Mouse (Mus musculus) myocyte (in vitro differentiated cells): ENCODE results near the gene Cdh1. TPM values are rescaled to one million over a fixed set of nuclear protein-coding genes. Genes with fewer than 3 reads are reported as not detected.
"Not testable (repeated sequence)": the region's sequence is repeated elsewhere in the genome, so short reads cannot be mapped to it uniquely, and the experiment has no call there.

Experiments
- H3K27me3 ChIP-seq: one replicate; pipeline ENCODE4 v1.6.1; 2011; ENCODE audit not compliant: control insufficient read depth, insufficient read depth, insufficient read length
- H3K36me3 ChIP-seq: one replicate; pipeline ENCODE4 v1.6.1; 2011; ENCODE audit not compliant: control insufficient read depth, insufficient read depth
- H3K4me2 ChIP-seq: one replicate; pipeline ENCODE4 v1.6.1; 2011; ENCODE audit warnings: low read depth, control low read depth
- H3K4me3 ChIP-seq: one replicate; pipeline ENCODE4 v1.5.1; 2011; ENCODE audit warnings: mild to moderate bottlenecking, control low read depth, moderate library complexity
- H3K79me2 ChIP-seq: one replicate; pipeline ENCODE4 v1.6.1; 2011; ENCODE audit not compliant: control insufficient read depth, insufficient read depth
- H3ac ChIP-seq: one replicate; pipeline ENCODE4 v1.6.1; 2011; ENCODE audit not compliant: control insufficient read depth, insufficient read length
- CEBPB ChIP-seq: IDR thresholded peaks from 2 replicates; pipeline ENCODE4 v1.6.1; 2011; ENCODE audit warnings: mild to moderate bottlenecking, moderate library complexity; ENCODE audit not compliant: poor library complexity, insufficient read depth, severe bottlenecking
- E2F4 ChIP-seq: IDR thresholded peaks from one replicate; pipeline ENCODE4 v1.6.1; 2011; ENCODE audit warnings: mild to moderate bottlenecking, control low read depth, moderate library complexity; ENCODE audit not compliant: insufficient read depth
- MAX ChIP-seq: IDR thresholded peaks from one replicate; pipeline ENCODE4 v1.6.1; 2011; ENCODE audit warnings: low read depth, mild to moderate bottlenecking, control low read depth
- MYOD1 ChIP-seq, 3 experiments: IDR thresholded peaks; one replicate each; pipeline ENCODE4 v1.6.1; 2011; ENCODE audit warnings: control low read depth in 2 of 3, low read depth in 2 of 3, mild to moderate bottlenecking in 2 of 3, moderate library complexity in 1 of 3; ENCODE audit not compliant: insufficient read length in 2 of 3, control insufficient read depth in 1 of 3
- MYOG ChIP-seq, 3 experiments: IDR thresholded peaks; one replicate each; pipeline ENCODE4 v1.6.1; 2011; ENCODE audit warnings: control low read depth in 2 of 3, low read depth in 2 of 3, mild to moderate bottlenecking in 2 of 3; ENCODE audit not compliant: insufficient read length in 2 of 3, control insufficient read depth in 1 of 3, insufficient read depth in 1 of 3
- POLR2A ChIP-seq: IDR thresholded peaks from one replicate; pipeline ENCODE4 v1.6.1; 2011; ENCODE audit warnings: low read depth, mild to moderate bottlenecking, control low read depth, moderate library complexity; ENCODE audit not compliant: insufficient read length
- POLR2AphosphoS2 ChIP-seq: IDR thresholded peaks from one replicate; pipeline ENCODE4 v1.6.1; 2011; ENCODE audit warnings: low read depth, control low read depth; ENCODE audit not compliant: insufficient read length
- REST ChIP-seq: IDR thresholded peaks from one replicate; pipeline ENCODE4 v1.6.1; 2011; ENCODE audit warnings: mild to moderate bottlenecking, control low read depth, moderate library complexity; ENCODE audit not compliant: insufficient read depth, insufficient read length
- SRF ChIP-seq: IDR thresholded peaks from one replicate; pipeline ENCODE4 v1.6.1; 2011; ENCODE audit warnings: low read depth; ENCODE audit not compliant: control insufficient read depth, insufficient read length
- TCF12 ChIP-seq: IDR thresholded peaks from one replicate; pipeline ENCODE4 v1.6.1; 2011; ENCODE audit warnings: mild to moderate bottlenecking, control low read depth; ENCODE audit not compliant: poor library complexity, insufficient read depth, severe bottlenecking
- TCF3 ChIP-seq: IDR thresholded peaks from one replicate; pipeline ENCODE4 v1.6.1; 2011; ENCODE audit warnings: low read depth, control low read depth; ENCODE audit not compliant: insufficient read length
- USF1 ChIP-seq: IDR thresholded peaks from one replicate; pipeline ENCODE4 v1.6.1; 2011; ENCODE audit warnings: low read depth, mild to moderate bottlenecking, control low read depth, moderate library complexity
- polyA plus RNA-seq: library from polyadenylated mRNA; unstranded; fragments of >200 nt; fragmentation: generic; extraction: Trizol; gene quantifications from one replicate; pipeline ENCODE4 v1.2.1, GENCODE M21; 2012; ENCODE audit warnings: missing spikeins

The Cdh1 gene
- polyA plus RNA-seq, 1 experiment, result 0.11 TPM

DNA sequence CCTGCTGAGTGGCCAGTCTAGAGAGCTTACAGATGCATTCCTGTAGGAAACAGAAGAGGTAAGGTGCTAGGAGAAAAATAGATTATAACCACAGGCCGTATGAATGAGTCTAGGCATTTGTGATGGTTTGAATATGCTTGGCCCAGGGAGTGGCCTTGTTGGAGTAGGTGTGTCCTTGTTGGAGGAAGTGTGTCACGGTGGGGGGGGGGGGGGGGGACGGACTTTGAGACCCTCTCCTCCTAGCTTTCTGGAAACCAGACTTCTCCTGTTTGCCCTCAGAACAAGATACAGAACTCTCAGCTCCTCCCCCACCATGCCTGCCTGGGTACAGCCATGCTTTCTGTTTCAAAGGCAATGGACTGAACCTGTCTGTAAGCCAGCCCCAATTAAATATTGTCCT is 10.7 kb upstream of the Cdh1 start:
- no peak overlapping the region for H3ac ChIP-seq
- no peak overlapping the region for H3K4me2 ChIP-seq
- no peaks in the 10 kb centered on the region for H3K36me3 ChIP-seq
- no peak overlapping the region for H3K4me3 ChIP-seq
- TF ChIP-seq TCF12 (no peak), SRF (no peak), USF1 (no peak), POLR2A (no peak), POLR2AphosphoS2 (no peak), E2F4 (no peak), TCF3 (no peak), CEBPB (no peak), MYOD1 (IDR thresholded peaks at IDR 0.05; ENCODE audit: control insufficient read depth in 1 of 3, insufficient read length in 2 of 3, low read depth in 2 of 3) (no peak), MYOG (IDR thresholded peaks at IDR 0.05; ENCODE audit: control insufficient read depth in 1 of 3, insufficient read depth in 1 of 3, insufficient read length in 2 of 3, low read depth in 2 of 3) (no peak)
- H3K79me2 ChIP-seq, result no peaks in the 10 kb centered on the region
- H3K27me3 ChIP-seq, result no peaks in the 10 kb centered on the region

DNA sequence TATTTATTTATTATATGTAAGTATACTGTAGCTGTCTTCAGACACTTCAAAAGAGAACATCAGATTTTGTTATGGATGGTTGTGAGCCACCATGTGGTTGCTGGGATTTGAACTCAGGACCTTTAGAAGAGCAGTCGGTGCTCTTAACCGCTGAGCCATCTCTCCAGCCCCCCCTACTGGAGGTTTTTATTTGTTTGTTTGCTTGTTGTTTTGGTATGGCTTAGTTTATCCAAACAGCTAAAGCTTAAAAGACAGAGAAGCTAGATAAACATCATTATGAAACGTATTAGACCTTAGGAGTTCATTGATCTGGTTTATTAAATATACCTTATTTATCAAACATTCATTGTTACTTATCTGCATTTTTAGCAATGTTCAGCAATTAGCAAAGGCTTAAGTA is 7.5 kb upstream of the Cdh1 start:
- not testable (repeated sequence) for H3K27me3 ChIP-seq, H3ac ChIP-seq, H3K4me2 ChIP-seq, H3K4me3 ChIP-seq, H3K79me2 ChIP-seq, H3K36me3 ChIP-seq

DNA sequence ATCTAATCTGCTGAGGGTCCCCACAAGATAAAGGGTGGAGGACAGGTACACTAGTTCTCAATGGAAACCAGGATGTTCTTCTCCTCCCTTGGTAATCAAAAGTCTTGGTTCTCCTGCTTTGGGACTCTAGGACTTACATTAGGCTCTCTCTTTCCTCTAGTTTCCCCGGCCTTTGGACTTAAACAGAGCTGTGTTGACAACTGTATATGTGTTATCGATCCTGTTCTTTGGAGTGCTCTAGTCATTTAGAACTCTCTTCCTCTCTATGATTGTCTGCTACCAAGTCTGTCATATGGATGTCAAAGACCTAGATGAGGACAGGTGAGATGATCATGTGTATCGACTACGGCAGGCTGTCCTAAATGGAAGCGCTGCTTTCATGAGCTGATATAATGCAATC is 6.1 kb upstream of the Cdh1 start:
- H3ac ChIP-seq, result no peak overlapping the region
- H3K4me3 ChIP-seq, result no peak overlapping the region
- no peak overlapping the region for H3K4me2 ChIP-seq
- H3K79me2 ChIP-seq, result no peaks in the 10 kb centered on the region
- no peaks in the 10 kb centered on the region for H3K27me3 ChIP-seq
- TF ChIP-seq TCF3 (no peak), SRF (no peak)
- H3K36me3 ChIP-seq, result no peaks in the 10 kb centered on the region

DNA sequence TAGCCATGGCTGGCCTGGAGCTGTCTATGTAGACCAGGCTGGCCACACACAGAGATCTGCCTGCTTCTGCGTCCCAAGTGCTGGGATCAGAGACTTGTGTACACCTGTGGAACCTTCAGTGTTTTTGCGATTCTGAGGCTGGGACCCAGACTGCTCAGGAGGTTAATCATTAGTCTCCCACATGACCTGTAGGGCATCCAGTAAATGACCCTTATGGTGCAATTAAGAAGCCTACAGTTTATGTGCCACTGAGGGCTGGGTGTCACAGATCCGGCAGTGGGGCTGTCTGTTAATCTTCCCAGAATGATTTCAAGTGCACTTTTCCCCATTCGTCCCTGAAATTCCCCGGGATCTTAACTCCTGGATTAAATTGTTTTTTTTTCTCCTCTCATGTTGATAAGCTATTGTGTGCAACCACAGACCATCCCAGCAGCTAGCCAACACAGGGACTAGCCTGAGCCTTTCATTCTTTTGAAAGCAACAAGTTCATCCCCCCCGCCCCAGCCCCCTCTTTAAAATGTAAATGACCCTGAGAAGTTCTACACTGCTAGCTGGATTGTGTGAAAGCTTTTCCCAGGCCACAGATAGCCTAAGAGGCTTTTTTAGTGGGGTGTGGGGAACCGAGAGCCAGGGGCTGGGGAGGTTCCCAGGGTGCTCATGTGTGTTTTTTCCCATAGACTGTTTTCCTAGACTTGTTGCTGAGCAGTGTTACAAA is 3.7 kb upstream of the Cdh1 start:
- no peak overlapping the region for H3K4me3 ChIP-seq
- H3K4me2 ChIP-seq, result no peak overlapping the region
- no peaks in the 10 kb centered on the region for H3K79me2 ChIP-seq
- H3ac ChIP-seq, result no peak overlapping the region
- no peaks in the 10 kb centered on the region for H3K27me3 ChIP-seq
- TF ChIP-seq CEBPB (no peak), POLR2A (no peak), REST (no peak), USF1 (no peak), TCF3 (no peak), TCF12 (no peak), POLR2AphosphoS2 (no peak), MAX (no peak), E2F4 (no peak), MYOG (IDR thresholded peaks at IDR 0.05; ENCODE audit: control insufficient read depth in 1 of 3, insufficient read depth in 1 of 3, insufficient read length in 2 of 3, low read depth in 2 of 3) (no peak), SRF (no peak), MYOD1 (IDR thresholded peaks at IDR 0.05; ENCODE audit: control insufficient read depth in 1 of 3, insufficient read length in 2 of 3, low read depth in 2 of 3) (no peak)
- no peaks in the 10 kb centered on the region for H3K36me3 ChIP-seq

DNA sequence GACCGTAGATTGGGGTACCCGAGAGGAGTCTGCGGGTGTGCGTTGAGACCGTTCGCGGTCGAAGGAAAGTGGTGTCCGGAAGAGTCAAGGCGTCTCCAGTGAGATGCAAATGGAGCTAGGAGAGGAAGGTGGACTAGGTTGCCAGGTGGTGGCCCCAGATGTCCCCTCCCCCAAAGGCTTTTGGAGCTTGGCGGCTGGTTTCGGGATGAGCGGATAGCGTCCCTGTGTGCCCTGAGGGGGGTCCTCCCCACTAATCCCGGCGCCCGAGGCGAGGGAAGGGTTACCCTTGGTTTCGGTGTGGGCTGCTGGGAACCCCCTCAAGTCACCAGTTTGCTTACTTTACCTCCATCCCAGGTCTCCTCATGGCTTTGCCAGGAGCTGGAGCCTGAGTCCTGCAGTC is 782 bp downstream of the Cdh1 start:
- no peak for TF ChIP-seq SRF
- TF ChIP-seq MAX, result no peak
- no peak for TF ChIP-seq E2F4
- no peak for TF ChIP-seq TCF3
- TF ChIP-seq POLR2AphosphoS2, result no peak
- no peak for TF ChIP-seq CEBPB
- TF ChIP-seq TCF12, result no peak
- TF ChIP-seq MYOD1 (IDR thresholded peaks at IDR 0.05; ENCODE audit: control insufficient read depth in 1 of 3, insufficient read length in 2 of 3, low read depth in 2 of 3), result no peak
- TF ChIP-seq USF1, result no peak
- no peak for TF ChIP-seq REST
- TF ChIP-seq MYOG (IDR thresholded peaks at IDR 0.05; ENCODE audit: control insufficient read depth in 1 of 3, insufficient read depth in 1 of 3, insufficient read length in 2 of 3, low read depth in 2 of 3), result no peak
- no peak for TF ChIP-seq POLR2A
- H3ac ChIP-seq, result no peak overlapping the region
- H3K27me3 ChIP-seq, result no peaks in the 10 kb centered on the region
- no peak overlapping the region for H3K4me2 ChIP-seq
- H3K4me3 ChIP-seq, result no peak overlapping the region
- no peaks in the 10 kb centered on the region for H3K79me2 ChIP-seq
- no peaks in the 10 kb centered on the region for H3K36me3 ChIP-seq
